Mouse (Mus musculus) intestine, embryonic 14.5 days (tissue): ENCODE results near the gene Col18a1. TPM values are rescaled to one million over a fixed set of nuclear protein-coding genes. Genes with fewer than 3 reads are reported as not detected.

ENCODE experiments used
- ATAC-seq: fragments of 200-750 bp; cut with Nextera tagmentation; replicated peaks from 2 replicates; pipeline ENCODE4 v1.8.0; 2017; ENCODE audit warnings: low read depth, moderate number of reproducible peaks, moderate TSS enrichment, moderate library complexity; ENCODE audit not compliant: low FRiP score, low TSS enrichment
- DNase-seq: peaks from one replicate; pipeline ENCODE4 v3.0.0-alpha.2; 2018; ENCODE audit warnings: low spot score
- H3K27ac ChIP-seq: fragments of 300-500 bp; sonication (generic); 2 replicates; pipeline ENCODE4 v1.5.1; 2014; ENCODE audit warnings: low read depth, mild to moderate bottlenecking, control low read depth
- H3K27me3 ChIP-seq: fragments of 300-500 bp; sonication (generic); replicated peaks from 2 replicates; pipeline ENCODE4 v1.6.1; 2014; ENCODE audit warnings: low read length, control low read depth; ENCODE audit not compliant: control insufficient read depth, insufficient read depth
- H3K36me3 ChIP-seq: fragments of 300-500 bp; sonication (generic); 2 replicates; pipeline ENCODE4 v1.6.1; 2014; ENCODE audit warnings: low read length, control low read depth; ENCODE audit not compliant: control insufficient read depth, insufficient read depth
- H3K4me1 ChIP-seq: fragments of 300-500 bp; sonication (generic); replicated peaks from 2 replicates; pipeline ENCODE4 v1.6.1; 2014; ENCODE audit warnings: low read length, control low read depth, mixed read lengths; ENCODE audit not compliant: control insufficient read depth, insufficient read depth
- H3K4me2 ChIP-seq: fragments of 300-500 bp; sonication (generic); 2 replicates; pipeline ENCODE4 v1.6.1; 2014; ENCODE audit warnings: low read length
- H3K4me3 ChIP-seq: fragments of 300-500 bp; sonication (generic); 2 replicates; pipeline ENCODE4 v1.5.1; 2014; ENCODE audit warnings: low read depth, low read length, control low read depth, mixed read lengths
- H3K9ac ChIP-seq: fragments of 300-500 bp; sonication (generic); 2 replicates; pipeline ENCODE4 v1.6.1; 2014; ENCODE audit warnings: mild to moderate bottlenecking, low read length
- H3K9me3 ChIP-seq: fragments of 300-500 bp; sonication (generic); 2 replicates; pipeline ENCODE4 v1.6.1; 2016; ENCODE audit warnings: low read length, control low read depth; ENCODE audit not compliant: control insufficient read depth
- WGBS: fragments of 180-500 bp; shearing (Covaris S2); extraction: QIAGEN DNeasy Blood & Tissue Kit; methylation state at CpG from one replicate; pipeline ENCODE4 v1.1.7; 2014; 5-methylcytosine and 5-hydroxymethylcytosine counted together
- polyA plus RNA-seq: library from polyadenylated mRNA; unstranded; fragments of >200 nt; fragmentation: Nextera tagmentation; extraction: Ambion mirVana; gene quantifications from 2 replicates; pipeline ENCODE4 v1.2.1, GENCODE M21; 2014

The Col18a1 gene
- polyA plus RNA-seq, 1 experiment from 2014 or later: 58.2 TPM

- no peaks in the 10 kb centered on the region for H3K9me3 ChIP-seq
- H3K27ac ChIP-seq: peak overlapping the region; percentile 51; the same call in 1 of the 2 replicates
- peak overlapping the region; percentile 48 for H3K9ac ChIP-seq
- peak overlapping the region; percentile 51 for H3K4me3 ChIP-seq
- no peaks in the 10 kb centered on the region for H3K36me3 ChIP-seq
- H3K4me1 ChIP-seq: peaks cover 19% of the 10 kb centered on the region
- 0 out of 2 replicates have a peak, but pooled peaks have one; percentile 28 for ATAC-seq
- peak overlapping the region; percentile 92 for H3K4me2 ChIP-seq
- peaks cover 13% of the 10 kb centered on the region for H3K27me3 ChIP-seq
- 2% methylated on average over 40 of the region's 40 CpGs for WGBS
- peak; percentile 74 for DNase-seq
Measured at GRCm38 (mm10) chr10:77165318-77165945, 916 bp downstream of the Col18a1 start.

DNA sequence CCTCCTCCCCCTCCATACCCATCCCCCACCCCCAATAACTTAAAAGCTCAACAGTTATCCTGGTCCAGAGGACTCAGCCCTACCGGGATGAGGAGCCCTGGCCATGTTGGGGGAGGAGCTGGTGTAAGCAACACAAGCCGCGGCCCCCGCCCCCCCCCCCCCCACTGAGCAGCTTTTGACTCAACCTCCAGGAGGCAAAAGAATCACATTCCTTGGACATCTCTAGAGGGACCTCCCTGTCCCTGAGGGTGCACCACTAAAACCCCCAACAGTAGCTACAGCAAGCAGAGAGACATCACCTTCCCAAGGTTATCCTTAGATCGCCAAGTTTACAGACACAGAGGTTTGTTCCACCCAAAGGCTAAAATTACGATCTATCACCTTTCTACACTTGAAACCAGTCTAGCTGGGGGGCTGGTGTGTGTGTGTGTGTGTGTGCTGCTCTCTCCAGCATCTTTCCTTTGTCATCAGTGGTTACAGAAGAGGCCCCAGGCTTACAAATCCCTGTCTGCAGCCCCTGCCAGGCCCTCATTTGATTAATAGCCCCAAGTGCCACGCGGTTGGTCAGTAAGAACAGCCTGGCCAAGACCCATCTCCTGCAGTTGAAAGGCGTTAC lies 1.8 kb downstream of the Col18a1 start:
- Histone ChIP-seq H3K27ac (no peak overlapping the region), H3K4me2 (peak overlapping the region; percentile 92), H3K9me3 (no peaks in the 10 kb centered on the region), H3K4me3 (peak overlapping the region; percentile 51), H3K4me1 (peaks cover 24% of the 10 kb centered on the region), H3K36me3 (no peaks in the 10 kb centered on the region), H3K9ac (no peak overlapping the region), H3K27me3 (peaks cover 13% of the 10 kb centered on the region)
- DNase-seq (no peak), ATAC-seq (0 out of 2 replicates have a peak, but pooled peaks have one; percentile 30)
- 9% methylated on average over 9 of the region's 9 CpGs for WGBS

DNA sequence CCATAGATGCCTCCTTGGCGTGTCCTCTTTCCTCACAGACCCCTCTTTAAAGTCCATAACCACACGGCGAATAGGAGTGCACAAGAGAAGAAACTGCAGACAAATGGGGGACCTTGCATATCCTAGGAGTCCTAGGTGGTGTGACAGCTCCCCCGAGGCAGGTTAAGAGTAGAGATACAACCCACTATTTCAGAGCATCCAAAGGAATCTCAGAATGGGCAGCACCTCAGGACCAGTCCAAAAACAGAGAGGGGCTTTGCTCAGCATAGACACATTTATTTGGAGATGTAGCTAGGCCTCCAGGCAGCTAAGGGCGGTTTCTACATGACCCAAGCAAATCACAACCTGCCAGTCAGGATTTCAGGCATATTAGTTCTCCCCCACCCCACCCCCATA lies 2.3 kb downstream of the Col18a1 start:
- no peak overlapping the region for H3K9ac ChIP-seq
- peaks cover 13% of the 10 kb centered on the region for H3K27me3 ChIP-seq
- no peaks in the 10 kb centered on the region for H3K9me3 ChIP-seq
- 45% methylated on average over 5 of the region's 5 CpGs for WGBS
- peaks cover 24% of the 10 kb centered on the region for H3K4me1 ChIP-seq
- peak overlapping the region; percentile 92; the same call in 1 of the 2 replicates for H3K4me2 ChIP-seq
- H3K27ac ChIP-seq: no peak overlapping the region
- H3K36me3 ChIP-seq: no peaks in the 10 kb centered on the region
- H3K4me3 ChIP-seq: no peak overlapping the region
- DNase-seq (no peak), ATAC-seq (no peak)

GRCm38 (mm10) chr10:77163392-77163977 lies 2.9 kb downstream of the Col18a1 start:
- Histone ChIP-seq H3K4me3 (no peak overlapping the region), H3K4me1 (peaks cover 24% of the 10 kb centered on the region), H3K36me3 (no peaks in the 10 kb centered on the region), H3K9me3 (no peaks in the 10 kb centered on the region), H3K27ac (no peak overlapping the region), H3K27me3 (peaks cover 13% of the 10 kb centered on the region), H3K4me2 (no peak overlapping the region; the same call in 1 of the 2 replicates), H3K9ac (no peak overlapping the region)
- 68% methylated on average over 4 of the region's 4 CpGs for WGBS
- DNase-seq: no peak
- no peak for ATAC-seq

- Histone ChIP-seq H3K4me3 (no peak overlapping the region), H3K9me3 (no peaks in the 10 kb centered on the region), H3K4me1 (peaks cover 17% of the 10 kb centered on the region), H3K36me3 (no peaks in the 10 kb centered on the region), H3K9ac (no peak overlapping the region), H3K27ac (no peak overlapping the region), H3K27me3 (no peaks in the 10 kb centered on the region), H3K4me2 (no peak overlapping the region)
- DNase-seq: no peak
- WGBS: 21% methylated on average over 8 of the region's 8 CpGs
- ATAC-seq: no peak
Measured at GRCm38 (mm10) chr10:77159573-77159972, 6.8 kb downstream of the Col18a1 start.

GRCm38 (mm10) chr10:77158948-77159347 lies 7.4 kb downstream of the Col18a1 start:
- H3K36me3 ChIP-seq: no peaks in the 10 kb centered on the region
- no peak overlapping the region for H3K27ac ChIP-seq
- H3K4me3 ChIP-seq: no peak overlapping the region
- H3K9me3 ChIP-seq: no peaks in the 10 kb centered on the region
- H3K4me1 ChIP-seq: peaks cover 17% of the 10 kb centered on the region
- no peak for ATAC-seq
- no peak for DNase-seq
- H3K27me3 ChIP-seq: no peaks in the 10 kb centered on the region
- H3K9ac ChIP-seq: no peak overlapping the region
- WGBS: 56% methylated on average over 3 of the region's 3 CpGs
- H3K4me2 ChIP-seq: no peak overlapping the region

DNA sequence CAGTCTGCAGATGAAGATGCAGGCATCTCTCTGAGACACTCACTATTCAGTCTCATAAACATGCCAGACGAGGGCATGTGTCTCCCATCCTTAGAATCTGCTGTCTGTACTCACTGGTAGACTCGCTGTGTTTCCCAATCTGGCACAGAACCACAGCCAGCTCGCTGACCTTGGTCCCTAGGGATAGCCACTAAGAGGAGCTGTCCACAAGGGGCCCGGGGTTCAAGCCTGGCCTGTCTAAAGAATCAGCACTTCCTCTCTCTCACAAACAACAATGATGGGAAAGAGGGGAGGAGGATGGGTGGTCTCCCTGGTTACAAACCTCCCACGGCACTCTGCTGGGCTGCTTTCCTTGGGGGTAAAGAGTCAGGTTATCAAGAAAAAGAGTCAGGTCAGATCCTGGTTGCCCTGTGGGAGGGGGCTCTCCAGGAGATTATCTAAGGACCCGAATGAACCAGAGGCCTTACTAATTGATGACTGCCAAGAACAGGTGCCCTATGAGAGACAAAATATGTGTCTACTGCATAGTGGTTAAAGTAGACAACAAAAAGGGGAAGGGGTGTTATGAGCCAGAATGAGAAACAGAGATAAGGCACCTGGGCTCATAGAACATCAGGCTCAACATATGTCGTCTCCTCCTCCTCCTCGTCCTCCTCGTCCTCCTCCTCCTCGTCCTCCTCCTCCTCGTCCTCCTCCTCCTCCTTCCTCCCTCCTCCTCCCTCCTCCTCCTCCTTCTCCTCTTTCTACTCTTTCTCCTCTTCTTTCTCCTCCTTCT lies 8.9 kb downstream of the Col18a1 start:
- no peak overlapping the region for H3K27ac ChIP-seq
- H3K4me1 ChIP-seq: peaks cover 18% of the 10 kb centered on the region
- H3K36me3 ChIP-seq: no peaks in the 10 kb centered on the region
- ATAC-seq (no peak), DNase-seq (no peak)
- no peaks in the 10 kb centered on the region for H3K27me3 ChIP-seq
- H3K4me2 ChIP-seq: no peak overlapping the region
- no peak overlapping the region for H3K9ac ChIP-seq
- no peak overlapping the region for H3K4me3 ChIP-seq
- no peaks in the 10 kb centered on the region for H3K9me3 ChIP-seq
- WGBS: 44% methylated on average over 11 of the region's 11 CpGs

- no peak overlapping the region for H3K9ac ChIP-seq
- peaks cover 32% of the 10 kb centered on the region for H3K4me1 ChIP-seq
- no peak overlapping the region for H3K4me2 ChIP-seq
- H3K36me3 ChIP-seq: no peaks in the 10 kb centered on the region
- H3K27ac ChIP-seq: 0 out of 2 replicates have a peak overlapping the region, but pooled peaks have one; percentile 12
- no peak overlapping the region for H3K4me3 ChIP-seq
- DNase-seq (no peak), ATAC-seq (peak; percentile 41; the same call in 1 of the 2 replicates)
- WGBS: 33% methylated on average over 2 of the region's 2 CpGs
- H3K9me3 ChIP-seq: no peaks in the 10 kb centered on the region
- no peaks in the 10 kb centered on the region for H3K27me3 ChIP-seq
Measured at GRCm38 (mm10) chr10:77152178-77152621, 14.1 kb downstream of the Col18a1 start.
